9 mouse cellular contexts compared by ENCODE assay signal in genomic region chr11:59525237-59525636, GRCm38 (mm10). TPM values are rescaled to one million over a fixed set of nuclear protein-coding genes. Genes with fewer than 3 reads are reported as not detected.
DNase-seq lines count a peak whose midpoint lies in the region; ATAC-seq and TF ChIP-seq lines count a peak whose summit lies in the region.
"Had no signal": no experiment of that assay in that cellular context is flagged by ENCODE, and none has a peak within 500 bp of the region (broad histone marks: within the 10 kb centered on the region; RNA-seq: fewer than 3 reads in every experiment).

No protein-coding gene starts in this region.

- POLR2A ChIA-PET in Patski (lab: Charles Lee): interaction anchor here (0.9 kb wide), 1 partner anchor 89 kb away, joined by 3 read pairs; no protein-coding TSS in a partner anchor

- ATAC-seq in Patski: no peak

- CTCF ChIA-PET in Patski (lab: Charles Lee): interaction anchor here (0.6 to 2.6 kb wide), 24 partner anchors 9 to 286 kb away, joined by 3 to 20 read pairs (median 4); partner anchors contain the start of genes Nlrp3 and Olfr222

- in situ Hi-C loops in Patski (cut with MboI; ENCODE audit: low pct_unique_long_range_greater_than_20kb): loop anchor here (5.0 to 10.0 kb wide), 2 partner anchors 47 to 250 kb away; no protein-coding TSS in a partner anchor

- H3K27me3 ChIP-seq in Patski: no peaks in the 10 kb centered on the region
- H3K27me3 ChIP-seq: limb, embryonic 12.5 days had no signal

- peak; percentile 97 for TF ChIP-seq CTCF in Patski (IDR thresholded peaks at IDR 0.05)

- DNase-seq in CD4-positive, CD25-positive, alpha-beta regulatory T cell, adult 2 months (ENCODE audit: low read depth, low spot score): peak; percentile 83
- DNase-seq in Patski (ENCODE audit: low read depth, low spot score): peak; percentile 55
- peak; percentile 92 to 93 for DNase-seq in cerebellum, postnatal 14 days
- DNase-seq in gastrocnemius, postnatal 25 days: peak; percentile 56
- peak; percentile 89 for DNase-seq in layer of hippocampus, adult 11-12 months (ENCODE audit: low spot score)
- peak; percentile 87 for DNase-seq in lung, postnatal 14 days
- DNase-seq in right cerebral cortex, postnatal 14 days: peak; percentile 85
- peak; percentile 62 to 75 for DNase-seq in urinary bladder, postnatal 4 days (ENCODE audit: low spot score in 2 of 2)

RNA-seq across cellular contexts. Expression of gene Zkscan17, which starts 1.3 kb away (rescaled TPM):
- 32.4 TPM for polyA plus RNA-seq in Patski (2021)
- 10 to 100 TPM; 12.9 to 15.8 TPM for total RNA-seq in gastrocnemius, postnatal 25 days (2021)

RNA-seq across cellular contexts. Expression of gene Nlrp3, which starts 16.1 kb away (rescaled TPM):
- polyA plus RNA-seq in Patski (2021): 0.03 TPM
- under 1 TPM; 0.32 to 0.33 TPM for total RNA-seq in gastrocnemius, postnatal 25 days (2021)
- polyA plus RNA-seq: limb, embryonic 12.5 days had no signal

RNA-seq across cellular contexts. Expression of gene Olfr222, which starts 50.8 kb away (rescaled TPM):
- not detected for polyA plus RNA-seq in Patski (2021)
- not detected for total RNA-seq in gastrocnemius, postnatal 25 days (2021)
- polyA plus RNA-seq: limb, embryonic 12.5 days had no signal

RNA-seq across cellular contexts. Expression of gene Zfp867, which starts 53.0 kb away (rescaled TPM):
- polyA plus RNA-seq in Patski (2021): 8.0 TPM
- total RNA-seq in gastrocnemius, postnatal 25 days (2021): 1 to 10 TPM; 2.3 to 2.6 TPM
